Mouse (Mus musculus): Measurements from ENCODE around the gene Cyp26a1. TPM values are rescaled to one million over a fixed set of nuclear protein-coding genes. Genes with fewer than 3 reads are reported as not detected.
A peak's percentile ranks its signal among the peaks of the same experiment; 100 is the strongest.

Gene Cyp26a1
- polyA plus RNA-seq, 1 experiment: 5.3 TPM

- Histone ChIP-seq H3K9me3 (replicated peaks; ENCODE audit: control insufficient read depth, insufficient read depth, low read length, poor library complexity, severe bottlenecking) (no peaks in the 10 kb centered on the region), H3K4me3 (ENCODE audit: low read depth, low read length) (peak overlapping the region; percentile 51), H3K27me3 (ENCODE audit: control insufficient read depth, insufficient read depth, low read length, poor library complexity, severe bottlenecking) (no peaks in the 10 kb centered on the region), H3K4me1 (ENCODE audit: control insufficient read depth, insufficient read depth, low read length) (no peaks in the 10 kb centered on the region), H3K9ac (ENCODE audit: low read depth, poor library complexity, severe bottlenecking) (peak overlapping the region; percentile 11; the same call in 1 of the 2 replicates), H3K36me3 (ENCODE audit: control insufficient read depth, insufficient read depth, low read length, poor library complexity, severe bottlenecking) (no peaks in the 10 kb centered on the region), H3K27ac (ENCODE audit: insufficient read depth, low read length) (no peak overlapping the region)
- TF ChIP-seq POLR2A (IDR thresholded peaks at IDR 0.05; ENCODE audit: insufficient read depth, low read length): no peak
- peak; percentile 75 for TF ChIP-seq CTCF (IDR thresholded peaks at IDR 0.05; ENCODE audit: low read depth, low read length)
- no peak for TF ChIP-seq EP300 (IDR thresholded peaks at IDR 0.05; ENCODE audit: insufficient read depth, low read depth, low read length)
Measured at GRCm38 (mm10) chr19:37686941-37687850, 10.4 kb upstream of the Cyp26a1 start.

- Histone ChIP-seq H3K27ac (ENCODE audit: insufficient read depth, low read length) (no peak overlapping the region), H3K27me3 (ENCODE audit: control insufficient read depth, insufficient read depth, low read length, poor library complexity, severe bottlenecking) (peaks cover 3% of the 10 kb centered on the region; the same call in 1 of the 2 replicates), H3K4me1 (ENCODE audit: control insufficient read depth, insufficient read depth, low read length) (no peaks in the 10 kb centered on the region), H3K9ac (ENCODE audit: low read depth, poor library complexity, severe bottlenecking) (no peak overlapping the region), H3K36me3 (ENCODE audit: control insufficient read depth, insufficient read depth, low read length, poor library complexity, severe bottlenecking) (no peaks in the 10 kb centered on the region), H3K4me3 (ENCODE audit: low read depth, low read length) (no peak overlapping the region), H3K9me3 (replicated peaks; ENCODE audit: control insufficient read depth, insufficient read depth, low read length, poor library complexity, severe bottlenecking) (no peaks in the 10 kb centered on the region)
- TF ChIP-seq EP300 (IDR thresholded peaks at IDR 0.05; ENCODE audit: insufficient read depth, low read depth, low read length) (no peak), POLR2A (IDR thresholded peaks at IDR 0.05; ENCODE audit: insufficient read depth, low read length) (no peak), CTCF (IDR thresholded peaks at IDR 0.05; ENCODE audit: low read depth, low read length) (no peak)
Measured at GRCm38 (mm10) chr19:37689478-37689877, 8.1 kb upstream of the Cyp26a1 start.

GRCm38 (mm10) chr19:37690716-37691115, 6.9 kb upstream of the Cyp26a1 start:
- Histone ChIP-seq H3K4me1 (ENCODE audit: control insufficient read depth, insufficient read depth, low read length) (no peaks in the 10 kb centered on the region), H3K27me3 (ENCODE audit: control insufficient read depth, insufficient read depth, low read length, poor library complexity, severe bottlenecking) (peaks cover 3% of the 10 kb centered on the region; the same call in 1 of the 2 replicates), H3K27ac (ENCODE audit: insufficient read depth, low read length) (no peak overlapping the region), H3K9me3 (replicated peaks; ENCODE audit: control insufficient read depth, insufficient read depth, low read length, poor library complexity, severe bottlenecking) (no peaks in the 10 kb centered on the region), H3K36me3 (ENCODE audit: control insufficient read depth, insufficient read depth, low read length, poor library complexity, severe bottlenecking) (no peaks in the 10 kb centered on the region), H3K9ac (ENCODE audit: low read depth, poor library complexity, severe bottlenecking) (no peak overlapping the region), H3K4me3 (ENCODE audit: low read depth, low read length) (peak overlapping the region; percentile 31)
- TF ChIP-seq CTCF (IDR thresholded peaks at IDR 0.05; ENCODE audit: low read depth, low read length): peak; percentile 81
- no peak for TF ChIP-seq POLR2A (IDR thresholded peaks at IDR 0.05; ENCODE audit: insufficient read depth, low read length)
- no peak for TF ChIP-seq EP300 (IDR thresholded peaks at IDR 0.05; ENCODE audit: insufficient read depth, low read depth, low read length)

GRCm38 (mm10) chr19:37692879-37693278, 4.7 kb upstream of the Cyp26a1 start:
- H3K9ac ChIP-seq (ENCODE audit: low read depth, poor library complexity, severe bottlenecking): peak overlapping the region; percentile 48; the same call in 1 of the 2 replicates
- no peak overlapping the region for H3K27ac ChIP-seq (ENCODE audit: insufficient read depth, low read length)
- H3K4me1 ChIP-seq (ENCODE audit: control insufficient read depth, insufficient read depth, low read length): no peaks in the 10 kb centered on the region
- TF ChIP-seq EP300 (IDR thresholded peaks at IDR 0.05; ENCODE audit: insufficient read depth, low read depth, low read length): no peak
- TF ChIP-seq POLR2A (IDR thresholded peaks at IDR 0.05; ENCODE audit: insufficient read depth, low read length): no peak
- no peak for TF ChIP-seq CTCF (IDR thresholded peaks at IDR 0.05; ENCODE audit: low read depth, low read length)
- H3K4me3 ChIP-seq (ENCODE audit: low read depth, low read length): peak overlapping the region; percentile 81
- no peaks in the 10 kb centered on the region for H3K9me3 ChIP-seq (replicated peaks; ENCODE audit: control insufficient read depth, insufficient read depth, low read length, poor library complexity, severe bottlenecking)
- H3K27me3 ChIP-seq (ENCODE audit: control insufficient read depth, insufficient read depth, low read length, poor library complexity, severe bottlenecking): peaks cover 13% of the 10 kb centered on the region
- no peaks in the 10 kb centered on the region for H3K36me3 ChIP-seq (ENCODE audit: control insufficient read depth, insufficient read depth, low read length, poor library complexity, severe bottlenecking)

GRCm38 (mm10) chr19:37695146-37695545, 2.5 kb upstream of the Cyp26a1 start:
- Histone ChIP-seq H3K9ac (ENCODE audit: low read depth, poor library complexity, severe bottlenecking) (no peak overlapping the region), H3K27me3 (ENCODE audit: control insufficient read depth, insufficient read depth, low read length, poor library complexity, severe bottlenecking) (peaks cover 21% of the 10 kb centered on the region), H3K4me3 (ENCODE audit: low read depth, low read length) (no peak overlapping the region), H3K4me1 (ENCODE audit: control insufficient read depth, insufficient read depth, low read length) (no peaks in the 10 kb centered on the region), H3K9me3 (replicated peaks; ENCODE audit: control insufficient read depth, insufficient read depth, low read length, poor library complexity, severe bottlenecking) (no peaks in the 10 kb centered on the region), H3K27ac (ENCODE audit: insufficient read depth, low read length) (no peak overlapping the region), H3K36me3 (ENCODE audit: control insufficient read depth, insufficient read depth, low read length, poor library complexity, severe bottlenecking) (no peaks in the 10 kb centered on the region)
- no peak for TF ChIP-seq EP300 (IDR thresholded peaks at IDR 0.05; ENCODE audit: insufficient read depth, low read depth, low read length)
- no peak for TF ChIP-seq POLR2A (IDR thresholded peaks at IDR 0.05; ENCODE audit: insufficient read depth, low read length)
- no peak for TF ChIP-seq CTCF (IDR thresholded peaks at IDR 0.05; ENCODE audit: low read depth, low read length)
